Mouse (Mus musculus) liver, embryonic 12.5 days (tissue): ENCODE data around the gene Gm9046. TPM values are rescaled to one million over a fixed set of nuclear protein-coding genes. Genes with fewer than 3 reads are reported as not detected.
"Not testable (repeated sequence)": the region's sequence is repeated elsewhere in the genome, so short reads cannot be mapped to it uniquely, and the experiment has no call there.

Experiments
- ATAC-seq: fragments of 200-750 bp; cut with Nextera tagmentation; 2 replicates; pipeline ENCODE4 v1.8.0; 2017; ENCODE audit warnings: moderate number of reproducible peaks, mild to moderate bottlenecking, moderate library complexity
- H3K27ac ChIP-seq: fragments of 300-500 bp; sonication (generic); 2 replicates; pipeline ENCODE4 v1.5.1; 2016; ENCODE audit warnings: mild to moderate bottlenecking
- H3K27me3 ChIP-seq: fragments of 300-500 bp; sonication (generic); replicated peaks from 2 replicates; pipeline ENCODE4 v1.6.1; 2016; ENCODE audit warnings: mild to moderate bottlenecking, moderate library complexity
- H3K36me3 ChIP-seq: fragments of 300-500 bp; sonication (generic); 2 replicates; pipeline ENCODE4 v1.6.1; 2016; ENCODE audit warnings: mild to moderate bottlenecking, moderate library complexity
- H3K4me1 ChIP-seq: fragments of 300-500 bp; sonication (generic); 2 replicates; pipeline ENCODE4 v1.6.1; 2016
- H3K4me2 ChIP-seq: fragments of 300-500 bp; sonication (generic); 2 replicates; pipeline ENCODE4 v1.6.1; 2016; ENCODE audit warnings: mild to moderate bottlenecking, moderate library complexity
- H3K4me3 ChIP-seq: fragments of 300-500 bp; sonication (generic); 2 replicates; pipeline ENCODE4 v1.5.1; 2016; ENCODE audit warnings: mild to moderate bottlenecking, moderate library complexity
- H3K9ac ChIP-seq: fragments of 300-500 bp; sonication (generic); 2 replicates; pipeline ENCODE4 v1.6.1; 2016; ENCODE audit warnings: mild to moderate bottlenecking, moderate library complexity
- H3K9me3 ChIP-seq: fragments of 300-500 bp; sonication (generic); replicated peaks from 2 replicates; pipeline ENCODE4 v1.6.1; 2016; ENCODE audit warnings: mild to moderate bottlenecking, moderate library complexity
- WGBS: fragments of 180-500 bp; shearing (Covaris S2); methylation state at CpG from one replicate; pipeline ENCODE4 v1.1.7; 2016; ENCODE audit not compliant: insufficient replicate concordance; 5-methylcytosine and 5-hydroxymethylcytosine counted together
- polyA plus RNA-seq: library from polyadenylated mRNA; unstranded; fragments of >200 nt; fragmentation: Nextera tagmentation; extraction: Ambion mirVana; gene quantifications from 2 replicates; pipeline ENCODE4 v1.2.1, GENCODE M21; 2016

The Gm9046 gene
- not detected in 2 replicates for polyA plus RNA-seq

DNA sequence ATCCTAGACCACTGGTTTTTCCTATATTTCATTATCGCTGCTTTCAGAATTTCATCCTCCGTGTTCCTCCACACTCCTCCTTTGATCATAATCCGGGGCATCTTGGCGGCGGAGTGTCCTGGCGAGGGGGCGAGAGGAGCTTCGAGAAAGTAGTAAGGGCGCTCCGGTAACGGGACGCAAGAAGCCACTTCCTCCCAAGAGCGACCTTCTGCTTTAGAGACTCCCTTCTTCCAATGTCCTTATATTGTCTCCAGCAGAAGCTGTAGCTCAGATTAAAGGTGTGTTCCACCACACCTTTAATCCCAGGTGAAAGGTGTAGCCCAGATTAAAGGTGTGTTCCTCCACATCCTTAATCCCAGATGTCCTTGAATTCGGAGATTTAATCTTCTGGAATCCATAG lies at the start of gene Gm9046:
Gene Gm9046, minus strand, starts transcription at position 101 of the 400 bp plus-strand sequence.
- not testable (repeated sequence) for H3K27me3 ChIP-seq, H3K36me3 ChIP-seq, H3K27ac ChIP-seq, H3K4me3 ChIP-seq, H3K9ac ChIP-seq, ATAC-seq, H3K9me3 ChIP-seq, H3K4me2 ChIP-seq, H3K4me1 ChIP-seq
- no CpG with 5 or more reads among the region's 14 CpGs for WGBS

DNA sequence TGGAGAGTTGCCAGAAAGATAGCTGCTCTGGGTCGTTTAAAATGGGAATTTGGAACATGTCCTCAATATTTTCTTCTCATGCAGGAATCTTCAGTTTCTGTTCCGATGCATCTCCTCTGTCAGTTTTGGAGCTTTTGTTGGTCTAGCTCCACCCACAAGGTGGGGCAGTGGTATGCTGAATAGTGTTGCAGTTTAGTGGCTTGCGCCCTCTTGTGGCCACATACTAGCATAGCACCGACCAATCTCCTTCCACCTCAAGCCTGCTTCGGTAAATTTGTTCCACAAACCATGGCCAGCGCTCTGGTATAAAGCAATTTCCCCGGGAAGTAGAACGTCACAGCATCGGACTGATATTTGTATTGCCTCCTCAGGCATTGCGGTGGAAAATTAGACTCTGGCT lies 27.4 kb upstream of the Gm9046 start:
- peak; percentile 32; the same call in 1 of the 2 replicates for ATAC-seq
- Histone ChIP-seq H3K27ac (no peak overlapping the region), H3K4me1 (no peaks in the 10 kb centered on the region), H3K36me3 (no peaks in the 10 kb centered on the region), H3K9me3 (no peaks in the 10 kb centered on the region), H3K4me2 (no peak overlapping the region), H3K4me3 (no peak overlapping the region), H3K27me3 (no peaks in the 10 kb centered on the region), H3K9ac (no peak overlapping the region)
- WGBS = 7% methylated on average over 10 of the region's 10 CpGs

DNA sequence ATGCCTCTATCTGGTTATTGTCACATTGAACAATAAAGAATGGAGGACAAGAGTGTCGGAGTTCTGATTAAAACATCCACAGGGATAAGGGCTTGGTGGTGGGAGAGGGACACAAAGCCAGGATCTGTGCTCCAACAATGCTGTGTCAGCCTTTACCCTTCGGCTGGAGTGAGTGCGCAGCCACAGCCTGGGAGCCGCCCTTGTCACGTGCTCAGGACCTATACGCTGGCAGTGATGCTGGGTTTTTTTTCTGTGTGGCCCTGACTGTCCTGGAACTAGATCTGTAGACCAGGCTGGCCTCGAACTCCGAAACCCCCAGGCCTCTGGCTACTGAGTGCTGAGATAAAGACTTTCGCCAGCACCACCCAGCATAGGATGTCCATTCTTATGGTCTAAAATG lies 26.5 kb upstream of the Gm9046 start:
- WGBS = 80% methylated on average over 9 of the region's 9 CpGs
- H3K4me1 ChIP-seq = no peaks in the 10 kb centered on the region
- H3K4me3 ChIP-seq = no peak overlapping the region
- no peak for ATAC-seq
- H3K27me3 ChIP-seq = no peaks in the 10 kb centered on the region
- H3K27ac ChIP-seq = no peak overlapping the region
- no peak overlapping the region for H3K4me2 ChIP-seq
- no peaks in the 10 kb centered on the region for H3K9me3 ChIP-seq
- no peak overlapping the region for H3K9ac ChIP-seq
- H3K36me3 ChIP-seq = no peaks in the 10 kb centered on the region

DNA sequence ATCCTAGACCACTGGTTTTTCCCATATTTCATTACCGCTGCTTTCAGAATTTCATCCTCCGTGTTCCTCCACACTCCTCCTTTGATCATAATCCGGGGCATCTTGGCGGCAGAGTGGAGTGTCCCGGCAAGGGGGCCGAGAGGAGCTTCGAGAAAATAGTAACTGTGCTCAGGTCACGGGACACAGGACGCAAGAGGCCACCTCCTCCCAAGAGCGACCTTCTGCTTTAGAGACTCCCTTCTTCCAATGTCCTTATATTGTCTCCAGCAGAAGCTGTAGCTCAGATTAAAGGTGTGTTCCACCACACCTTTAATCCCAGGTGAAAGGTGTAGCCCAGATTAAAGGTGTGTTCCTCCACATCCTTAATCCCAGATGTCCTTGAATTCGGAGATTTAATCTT lies 10.9 kb upstream of the Gm9046 start, which contains the start of gene Gm9049:
Gene Gm9049, minus strand, starts transcription at position 101 of the 400 bp plus-strand sequence.
- not testable (repeated sequence) for ATAC-seq, H3K4me2 ChIP-seq, H3K27ac ChIP-seq, H3K4me3 ChIP-seq, H3K36me3 ChIP-seq, H3K27me3 ChIP-seq, H3K9ac ChIP-seq, H3K9me3 ChIP-seq, H3K4me1 ChIP-seq
- WGBS = 86% methylated on average over 1 of the region's 11 CpGs

DNA sequence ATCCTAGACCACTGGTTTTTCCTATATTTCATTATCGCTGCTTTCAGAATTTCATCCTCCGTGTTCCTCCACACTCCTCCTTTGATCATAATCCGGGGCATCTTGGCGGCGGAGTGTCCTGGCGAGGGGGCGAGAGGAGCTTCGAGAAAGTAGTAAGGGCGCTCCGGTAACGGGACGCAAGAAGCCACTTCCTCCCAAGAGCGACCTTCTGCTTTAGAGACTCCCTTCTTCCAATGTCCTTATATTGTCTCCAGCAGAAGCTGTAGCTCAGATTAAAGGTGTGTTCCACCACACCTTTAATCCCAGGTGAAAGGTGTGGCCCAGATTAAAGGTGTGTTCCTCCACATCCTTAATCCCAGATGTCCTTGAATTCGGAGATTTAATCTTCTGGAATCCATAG lies 5.5 kb upstream of the Gm9046 start, which contains the start of gene Gm9048:
Gene Gm9048, minus strand, starts transcription at position 101 of the 400 bp plus-strand sequence.
- H3K36me3 ChIP-seq, H3K27me3 ChIP-seq, H3K27ac ChIP-seq, ATAC-seq, H3K9ac ChIP-seq, H3K4me1 ChIP-seq, H3K9me3 ChIP-seq, H3K4me3 ChIP-seq, H3K4me2 ChIP-seq: not testable (repeated sequence)
- 33% methylated on average over 1 of the region's 14 CpGs for WGBS

DNA sequence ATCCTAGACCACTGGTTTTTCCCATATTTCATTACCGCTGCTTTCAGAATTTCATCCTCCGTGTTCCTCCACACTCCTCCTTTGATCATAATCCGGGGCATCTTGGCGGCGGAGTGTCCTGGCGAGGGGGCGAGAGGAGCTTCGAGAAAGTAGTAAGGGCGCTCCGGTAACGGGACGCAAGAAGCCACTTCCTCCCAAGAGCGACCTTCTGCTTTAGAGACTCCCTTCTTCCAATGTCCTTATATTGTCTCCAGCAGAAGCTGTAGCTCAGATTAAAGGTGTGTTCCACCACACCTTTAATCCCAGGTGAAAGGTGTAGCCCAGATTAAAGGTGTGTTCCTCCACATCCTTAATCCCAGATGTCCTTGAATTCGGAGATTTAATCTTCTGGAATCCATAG lies 5.3 kb downstream of the Gm9046 start, which contains the start of gene Gm9045:
Gene Gm9045, minus strand, starts transcription at position 101 of the 400 bp plus-strand sequence.
- H3K27ac ChIP-seq, H3K4me1 ChIP-seq, H3K9me3 ChIP-seq, H3K36me3 ChIP-seq, H3K27me3 ChIP-seq, ATAC-seq, H3K4me3 ChIP-seq, H3K9ac ChIP-seq, H3K4me2 ChIP-seq: not testable (repeated sequence)
- WGBS = no CpG with 5 or more reads among the region's 14 CpGs

DNA sequence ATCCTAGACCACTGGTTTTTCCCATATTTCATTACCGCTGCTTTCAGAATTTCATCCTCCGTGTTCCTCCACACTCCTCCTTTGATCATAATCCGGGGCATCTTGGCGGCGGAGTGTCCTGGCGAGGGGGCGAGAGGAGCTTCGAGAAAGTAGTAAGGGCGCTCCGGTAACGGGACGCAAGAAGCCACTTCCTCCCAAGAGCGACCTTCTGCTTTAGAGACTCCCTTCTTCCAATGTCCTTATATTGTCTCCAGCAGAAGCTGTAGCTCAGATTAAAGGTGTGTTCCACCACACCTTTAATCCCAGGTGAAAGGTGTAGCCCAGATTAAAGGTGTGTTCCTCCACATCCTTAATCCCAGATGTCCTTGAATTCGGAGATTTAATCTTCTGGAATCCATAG lies 10.7 kb downstream of the Gm9046 start, which contains the start of gene Gm9044:
Gene Gm9044, minus strand, starts transcription at position 101 of the 400 bp plus-strand sequence.
- H3K36me3 ChIP-seq, H3K9me3 ChIP-seq, H3K4me1 ChIP-seq, H3K27me3 ChIP-seq, H3K4me2 ChIP-seq, H3K27ac ChIP-seq, ATAC-seq, H3K4me3 ChIP-seq, H3K9ac ChIP-seq: not testable (repeated sequence)
- WGBS = no CpG with 5 or more reads among the region's 14 CpGs

DNA sequence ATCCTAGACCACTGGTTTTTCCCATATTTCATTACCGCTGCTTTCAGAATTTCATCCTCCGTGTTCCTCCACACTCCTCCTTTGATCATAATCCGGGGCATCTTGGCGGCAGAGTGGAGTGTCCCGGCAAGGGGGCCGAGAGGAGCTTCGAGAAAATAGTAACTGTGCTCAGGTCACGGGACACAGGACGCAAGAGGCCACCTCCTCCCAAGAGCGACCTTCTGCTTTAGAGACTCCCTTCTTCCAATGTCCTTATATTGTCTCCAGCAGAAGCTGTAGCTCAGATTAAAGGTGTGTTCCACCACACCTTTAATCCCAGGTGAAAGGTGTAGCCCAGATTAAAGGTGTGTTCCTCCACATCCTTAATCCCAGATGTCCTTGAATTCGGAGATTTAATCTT lies 16.2 kb downstream of the Gm9046 start, which contains the start of gene Gm9040:
Gene Gm9040, minus strand, starts transcription at position 101 of the 400 bp plus-strand sequence.
- H3K9ac ChIP-seq, H3K9me3 ChIP-seq, H3K4me3 ChIP-seq, H3K4me1 ChIP-seq, ATAC-seq, H3K4me2 ChIP-seq, H3K27ac ChIP-seq, H3K36me3 ChIP-seq, H3K27me3 ChIP-seq: not testable (repeated sequence)
- no CpG with 5 or more reads among the region's 11 CpGs for WGBS

DNA sequence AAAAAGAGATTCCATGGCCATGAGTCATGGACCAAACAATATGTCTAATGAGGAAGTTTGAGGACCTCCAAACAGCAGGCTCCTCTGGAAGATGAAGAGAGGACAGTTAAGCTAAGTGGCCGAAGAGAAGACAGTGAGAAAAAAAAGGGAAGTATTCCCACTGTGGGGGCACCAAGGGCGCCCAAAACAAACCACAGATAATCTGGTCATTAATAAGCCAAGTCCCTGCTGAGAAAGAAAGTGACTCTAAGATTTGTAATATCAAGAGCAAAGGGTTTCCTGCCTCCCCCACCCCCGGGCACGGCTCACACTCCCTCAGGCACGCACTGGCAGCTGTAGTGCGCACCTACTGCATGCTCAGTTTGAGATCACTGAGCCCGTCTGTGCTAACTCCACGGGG lies 24.0 kb downstream of the Gm9046 start:
- no peaks in the 10 kb centered on the region for H3K36me3 ChIP-seq
- no peaks in the 10 kb centered on the region for H3K9me3 ChIP-seq
- H3K9ac ChIP-seq = no peak overlapping the region
- no peaks in the 10 kb centered on the region for H3K4me1 ChIP-seq
- no peak overlapping the region for H3K4me3 ChIP-seq
- no peak for ATAC-seq
- no peaks in the 10 kb centered on the region for H3K27me3 ChIP-seq
- WGBS = 30% methylated on average over 8 of the region's 8 CpGs
- no peak overlapping the region for H3K27ac ChIP-seq
- no peak overlapping the region for H3K4me2 ChIP-seq

DNA sequence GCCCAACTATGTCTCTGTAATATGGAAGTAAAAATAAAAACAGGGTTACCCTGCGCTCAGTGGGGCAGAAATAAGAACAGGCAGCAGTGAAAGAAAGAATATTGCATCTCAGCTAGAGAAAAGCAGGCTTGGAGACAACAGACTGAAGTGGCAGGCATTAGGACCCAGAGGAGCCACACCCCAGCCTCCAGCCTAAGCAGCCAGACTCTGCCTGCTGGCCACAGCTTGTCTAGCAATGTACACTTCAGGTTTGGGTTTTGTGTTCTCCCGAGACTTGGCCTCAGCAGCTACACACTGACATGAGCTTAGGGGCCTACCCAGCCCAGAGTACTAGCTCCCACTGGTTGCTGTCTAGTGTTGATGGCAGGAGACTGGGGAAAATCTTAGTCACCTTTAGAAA lies 40.9 kb downstream of the Gm9046 start:
- not testable (repeated sequence) for H3K4me2 ChIP-seq, H3K9ac ChIP-seq, H3K27me3 ChIP-seq, H3K9me3 ChIP-seq, H3K36me3 ChIP-seq, H3K27ac ChIP-seq, H3K4me1 ChIP-seq, H3K4me3 ChIP-seq, ATAC-seq
- 33% methylated on average over 2 of the region's 2 CpGs for WGBS

DNA sequence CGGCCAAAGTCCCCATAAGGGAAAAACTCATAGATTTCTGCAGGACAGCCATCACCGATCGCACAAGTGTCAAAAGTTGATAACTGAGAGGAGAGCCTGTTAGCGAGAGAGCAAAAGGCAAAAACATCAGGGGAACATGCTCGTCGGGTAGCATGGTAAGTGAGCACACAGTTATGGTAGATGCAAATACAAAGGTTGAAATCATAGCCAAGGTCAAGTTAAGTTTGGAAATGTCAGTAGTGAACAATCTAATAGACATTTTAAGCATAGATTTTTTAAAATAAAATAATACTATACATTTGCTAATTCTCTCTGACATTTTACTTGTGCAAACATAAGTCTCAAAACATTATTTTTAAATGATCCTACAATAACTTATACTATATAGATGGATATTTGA lies 48.1 kb downstream of the Gm9046 start, which contains the start of gene Iltifb:
Gene Iltifb, minus strand, starts transcription at position 101 of the 400 bp plus-strand sequence.
- no peaks in the 10 kb centered on the region for H3K27me3 ChIP-seq
- no peak within 1 kb of the TSS for H3K27ac ChIP-seq
- H3K36me3 ChIP-seq = no peaks in the 10 kb centered on the region
- H3K4me2 ChIP-seq = no peak within 1 kb of the TSS
- H3K9ac ChIP-seq = no peak within 1 kb of the TSS
- H3K4me3 ChIP-seq = no peak within 1 kb of the TSS
- H3K4me1 ChIP-seq = no peaks in the 10 kb centered on the region
- no peak for ATAC-seq
- H3K9me3 ChIP-seq = no peaks in the 10 kb centered on the region
- 74% methylated on average over 6 of the region's 6 CpGs for WGBS
